Mouse (Mus musculus) testis, adult 10 weeks (tissue): Measurements from ENCODE around the gene Slc25a29. TPM values are rescaled to one million over a fixed set of nuclear protein-coding genes. Genes with fewer than 3 reads are reported as not detected.

Source experiments
- polyA plus RNA-seq: library from polyadenylated mRNA; stranded (reverse); fragments of 350-450 nt; fragmentation: Illumina TruSeq; extraction: RNeasy Lipid Tissue Mini Kit (QIAGEN cat#74804); gene quantifications from one replicate; pipeline ENCODE4 v1.2.3, GENCODE M21; 2014; ENCODE audit warnings: low read depth, low replicate concordance

The Slc25a29 gene
- not detected for polyA plus RNA-seq

DNA sequence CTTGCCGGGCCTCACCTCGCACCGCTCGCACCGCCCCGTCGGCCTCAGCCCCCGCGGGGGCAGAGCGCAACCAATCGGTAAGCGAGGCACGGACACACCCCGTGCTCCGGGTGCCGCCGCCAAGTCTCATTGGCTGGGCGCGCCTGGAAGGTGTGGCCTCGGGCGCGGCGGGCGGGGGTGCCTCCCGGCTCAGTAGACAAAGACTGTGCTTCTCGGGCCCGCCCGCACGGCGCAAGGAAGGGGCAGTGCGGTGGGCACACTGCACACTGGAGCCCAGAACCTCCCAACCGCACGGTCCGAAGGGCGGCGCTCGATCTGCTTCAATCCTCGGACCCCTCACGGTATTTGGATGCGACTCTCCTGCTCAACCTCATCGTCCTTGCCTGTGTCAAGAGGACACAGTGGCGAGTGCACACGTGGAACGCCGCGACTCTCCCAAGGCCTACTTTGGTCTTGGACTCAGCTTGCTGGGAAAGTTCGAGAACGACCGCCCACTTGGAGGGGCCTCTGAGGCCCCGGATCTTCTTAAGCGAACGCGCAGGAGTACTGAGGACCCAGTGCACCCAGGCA lies at the start of gene Slc25a29, which contains the start of gene Slc25a47:
TSS of gene Slc25a29 (minus strand) at position 44 of the 570 bp plus-strand sequence.
TSS of gene Slc25a47 (plus strand) at position 207 of the 570 bp plus-strand sequence.

DNA sequence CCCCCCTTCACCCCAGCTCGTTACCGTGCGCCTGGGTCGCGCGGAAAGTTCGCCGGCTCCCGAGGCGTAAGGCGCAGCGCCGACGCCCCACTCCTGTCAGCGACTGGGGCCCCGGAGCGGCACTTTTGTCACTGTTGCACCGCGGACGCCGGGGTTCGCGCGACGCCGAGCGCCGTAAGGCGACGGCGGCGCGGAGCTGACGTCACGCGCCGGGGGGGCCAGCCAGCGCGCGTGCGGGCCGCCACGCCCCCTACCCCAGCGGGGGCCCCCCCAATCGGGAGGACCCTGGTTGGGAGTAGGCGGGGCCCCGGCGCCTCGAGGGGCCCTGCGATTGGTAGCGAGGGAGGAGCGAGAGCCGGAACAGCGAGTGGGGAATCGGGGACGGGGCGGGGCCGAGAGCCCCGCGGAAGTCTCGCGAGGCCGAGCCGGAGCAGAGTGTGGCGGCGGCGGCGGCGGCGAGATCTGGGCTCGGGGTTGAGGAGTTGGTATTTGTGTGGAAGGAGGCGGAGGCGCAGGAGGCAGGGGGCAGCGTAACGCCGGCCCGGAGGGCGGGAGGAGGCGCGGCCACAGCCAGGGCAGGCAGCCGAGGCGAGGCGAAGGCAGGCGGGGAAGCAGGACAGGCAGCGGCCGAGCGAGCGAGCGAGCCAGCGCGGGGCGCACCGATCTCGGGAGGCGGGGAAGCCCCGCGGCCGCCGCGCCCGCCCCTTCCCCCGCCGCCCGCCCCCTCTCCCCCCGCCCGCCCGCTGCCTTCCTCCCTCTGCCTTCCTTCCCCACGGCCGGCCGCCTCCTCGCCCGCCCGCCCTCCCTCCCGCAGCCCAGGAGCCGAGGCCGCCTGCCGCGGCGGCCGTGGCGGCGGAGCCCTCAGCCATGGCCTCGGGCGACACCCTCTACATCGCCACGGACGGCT lies 42.9 kb downstream of the Slc25a29 start, which contains the start of gene Yy1:
TSS of gene Yy1 (plus strand) at position 428 of the 907 bp plus-strand sequence.

Other genes starting within 250 kb of the Slc25a29 start
- not detected for gene Degs2, start 133.6 kb downstream of the Slc25a29 start, polyA plus RNA-seq
- gene Yy1, start 42.9 kb downstream of the Slc25a29 start, polyA plus RNA-seq, result 47.5 TPM
- gene Slc25a47, start 163 bp upstream of the Slc25a29 start, polyA plus RNA-seq, result 0.22 TPM
- gene Wdr25, start 57.7 kb upstream of the Slc25a29 start, polyA plus RNA-seq, result 0.90 TPM
- gene Wars, start 58.3 kb upstream of the Slc25a29 start, polyA plus RNA-seq, result 5.2 TPM
- gene Begain, start 232.3 kb upstream of the Slc25a29 start, polyA plus RNA-seq, result 0.11 TPM